Mouse (Mus musculus): ENCODE results near the gene Mybpc2. TPM values are rescaled to one million over a fixed set of nuclear protein-coding genes. Genes with fewer than 3 reads are reported as not detected.

Gene Mybpc2
- polyA plus RNA-seq, 1 experiment from 2014 or later = 0.09 TPM

GRCm38 (mm10) chr7:44466888-44467311 lies 57.6 kb downstream of the Mybpc2 start:
- 0 out of 2 replicates have a peak overlapping the region, but pooled peaks have one; percentile 64 for H3K4me3 ChIP-seq (replicated peaks)
- peaks cover 37% of the 10 kb centered on the region for H3K27me3 ChIP-seq
- WGBS = 83% methylated on average over 16 of the region's 16 CpGs
- no peak overlapping the region for H3K27ac ChIP-seq
- no peaks in the 10 kb centered on the region for H3K36me3 ChIP-seq
- no peaks in the 10 kb centered on the region for H3K9me3 ChIP-seq
- H3K9ac ChIP-seq (replicated peaks) = no peak overlapping the region; the same call in 1 of the 2 replicates
- H3K4me1 ChIP-seq (replicated peaks) = peaks cover 25% of the 10 kb centered on the region
- ATAC-seq (ENCODE audit: insufficient number of reproducible peaks, insufficient read depth, low FRiP score, low TSS enrichment, low read depth) = no peak
- H3K4me2 ChIP-seq = peak overlapping the region; percentile 69

GRCm38 (mm10) chr7:44466006-44466887 lies 58.2 kb downstream of the Mybpc2 start:
- H3K4me2 ChIP-seq = no peak overlapping the region
- no peak overlapping the region for H3K4me3 ChIP-seq (replicated peaks)
- peaks cover 26% of the 10 kb centered on the region for H3K4me1 ChIP-seq (replicated peaks)
- H3K9me3 ChIP-seq = no peaks in the 10 kb centered on the region
- H3K27me3 ChIP-seq = peaks cover 44% of the 10 kb centered on the region
- WGBS = 83% methylated on average over 10 of the region's 10 CpGs
- no peaks in the 10 kb centered on the region for H3K36me3 ChIP-seq
- no peak for ATAC-seq (ENCODE audit: insufficient number of reproducible peaks, insufficient read depth, low FRiP score, low TSS enrichment, low read depth)
- no peak overlapping the region for H3K9ac ChIP-seq (replicated peaks)
- no peak overlapping the region for H3K27ac ChIP-seq

- Histone ChIP-seq H3K4me1 (replicated peaks) (peaks cover 26% of the 10 kb centered on the region), H3K4me2 (no peak within 1 kb of the TSS), H3K36me3 (no peaks in the 10 kb centered on the region), H3K9me3 (no peaks in the 10 kb centered on the region), H3K27ac (no peak within 1 kb of the TSS), H3K27me3 (peaks cover 55% of the 10 kb centered on the region), H3K4me3 (replicated peaks) (no peak within 1 kb of the TSS), H3K9ac (replicated peaks) (no peak within 1 kb of the TSS; the same call in 1 of the 2 replicates)
- no peak for ATAC-seq (ENCODE audit: insufficient number of reproducible peaks, insufficient read depth, low FRiP score, low TSS enrichment, low read depth)
- 53% methylated on average over 2 of the region's 2 CpGs for WGBS
Observed at GRCm38 (mm10) chr7:44465111-44465510, 59.3 kb downstream of the Mybpc2 start, which contains the start of gene Aspdh. Aspdh (plus strand) TSS chr7:44465391.

- Histone ChIP-seq H3K27me3 (peaks cover 61% of the 10 kb centered on the region), H3K4me1 (replicated peaks) (peaks cover 26% of the 10 kb centered on the region), H3K36me3 (no peaks in the 10 kb centered on the region), H3K9me3 (no peaks in the 10 kb centered on the region), H3K4me3 (replicated peaks) (no peak overlapping the region), H3K9ac (replicated peaks) (no peak overlapping the region; the same call in 1 of the 2 replicates), H3K4me2 (no peak overlapping the region), H3K27ac (no peak overlapping the region)
- 30% methylated on average over 4 of the region's 4 CpGs for WGBS
- no peak for ATAC-seq (ENCODE audit: insufficient number of reproducible peaks, insufficient read depth, low FRiP score, low TSS enrichment, low read depth)
Observed at GRCm38 (mm10) chr7:44464511-44464910, 59.9 kb downstream of the Mybpc2 start.

GRCm38 (mm10) chr7:44463556-44464225 lies 60.8 kb downstream of the Mybpc2 start:
- no peak for ATAC-seq (ENCODE audit: insufficient number of reproducible peaks, insufficient read depth, low FRiP score, low TSS enrichment, low read depth)
- Histone ChIP-seq H3K9me3 (no peaks in the 10 kb centered on the region), H3K4me2 (no peak overlapping the region), H3K27me3 (peaks cover 69% of the 10 kb centered on the region), H3K4me1 (replicated peaks) (peaks cover 22% of the 10 kb centered on the region), H3K27ac (no peak overlapping the region), H3K36me3 (no peaks in the 10 kb centered on the region), H3K9ac (replicated peaks) (no peak overlapping the region), H3K4me3 (replicated peaks) (no peak overlapping the region)
- WGBS = 79% methylated on average over 10 of the region's 10 CpGs

- H3K4me3 ChIP-seq (replicated peaks) = peak overlapping the region; percentile 40; the same call in 1 of the 2 replicates
- peaks cover 17% of the 10 kb centered on the region for H3K4me1 ChIP-seq (replicated peaks)
- H3K27ac ChIP-seq = no peak overlapping the region
- no peak overlapping the region for H3K9ac ChIP-seq (replicated peaks)
- ATAC-seq (ENCODE audit: insufficient number of reproducible peaks, insufficient read depth, low FRiP score, low TSS enrichment, low read depth) = no peak
- H3K4me2 ChIP-seq = peak overlapping the region; percentile 63
- peaks cover 70% of the 10 kb centered on the region for H3K27me3 ChIP-seq
- H3K9me3 ChIP-seq = no peaks in the 10 kb centered on the region
- 18% methylated on average over 8 of the region's 8 CpGs for WGBS
- H3K36me3 ChIP-seq = no peaks in the 10 kb centered on the region
Observed at GRCm38 (mm10) chr7:44463056-44463425, 61.4 kb downstream of the Mybpc2 start.

- Histone ChIP-seq H3K4me1 (replicated peaks) (peaks cover 17% of the 10 kb centered on the region), H3K27me3 (peaks cover 73% of the 10 kb centered on the region), H3K36me3 (no peaks in the 10 kb centered on the region), H3K4me3 (replicated peaks) (peak overlapping the region; percentile 40), H3K4me2 (peak overlapping the region; percentile 63), H3K9ac (replicated peaks) (peak overlapping the region; percentile 52; the same call in 1 of the 2 replicates), H3K9me3 (no peaks in the 10 kb centered on the region), H3K27ac (no peak overlapping the region)
- 10% methylated on average over 77 of the region's 77 CpGs for WGBS
- no peak for ATAC-seq (ENCODE audit: insufficient number of reproducible peaks, insufficient read depth, low FRiP score, low TSS enrichment, low read depth)
Observed at GRCm38 (mm10) chr7:44462218-44463055, 62.0 kb downstream of the Mybpc2 start.

- H3K9me3 ChIP-seq = no peaks in the 10 kb centered on the region
- H3K9ac ChIP-seq (replicated peaks) = no peak overlapping the region
- no peak overlapping the region for H3K27ac ChIP-seq
- peaks cover 75% of the 10 kb centered on the region for H3K27me3 ChIP-seq
- ATAC-seq (ENCODE audit: insufficient number of reproducible peaks, insufficient read depth, low FRiP score, low TSS enrichment, low read depth) = no peak
- no peaks in the 10 kb centered on the region for H3K36me3 ChIP-seq
- H3K4me2 ChIP-seq = peak overlapping the region; percentile 63
- 56% methylated on average over 57 of the region's 57 CpGs for WGBS
- H3K4me3 ChIP-seq (replicated peaks) = peak overlapping the region; percentile 40
- H3K4me1 ChIP-seq (replicated peaks) = peaks cover 17% of the 10 kb centered on the region
Observed at GRCm38 (mm10) chr7:44461503-44462217, 62.8 kb downstream of the Mybpc2 start.

- H3K4me3 ChIP-seq (replicated peaks) = no peak overlapping the region
- ATAC-seq (ENCODE audit: insufficient number of reproducible peaks, insufficient read depth, low FRiP score, low TSS enrichment, low read depth) = no peak
- no peak overlapping the region for H3K9ac ChIP-seq (replicated peaks)
- no peaks in the 10 kb centered on the region for H3K9me3 ChIP-seq
- H3K36me3 ChIP-seq = no peaks in the 10 kb centered on the region
- 70% methylated on average over 31 of the region's 31 CpGs for WGBS
- peaks cover 75% of the 10 kb centered on the region for H3K27me3 ChIP-seq
- no peak overlapping the region for H3K27ac ChIP-seq
- H3K4me1 ChIP-seq (replicated peaks) = peaks cover 17% of the 10 kb centered on the region
- H3K4me2 ChIP-seq = no peak overlapping the region
Observed at GRCm38 (mm10) chr7:44460767-44461502, 63.5 kb downstream of the Mybpc2 start.

- H3K27me3 ChIP-seq = peaks cover 68% of the 10 kb centered on the region
- no peak overlapping the region for H3K4me2 ChIP-seq
- no peak for ATAC-seq (ENCODE audit: insufficient number of reproducible peaks, insufficient read depth, low FRiP score, low TSS enrichment, low read depth)
- H3K36me3 ChIP-seq = no peaks in the 10 kb centered on the region
- no peak overlapping the region for H3K9ac ChIP-seq (replicated peaks)
- no peaks in the 10 kb centered on the region for H3K9me3 ChIP-seq
- WGBS = 71% methylated on average over 6 of the region's 6 CpGs
- no peak overlapping the region for H3K4me3 ChIP-seq (replicated peaks)
- H3K4me1 ChIP-seq (replicated peaks) = peaks cover 17% of the 10 kb centered on the region
- H3K27ac ChIP-seq = no peak overlapping the region
Observed at GRCm38 (mm10) chr7:44460067-44460466, 64.4 kb downstream of the Mybpc2 start.

Data from limb, embryonic 12.5 days (tissue).